Mouse (Mus musculus) urinary bladder, postnatal 10 days (tissue): ENCODE measurements around the gene Ccdc115.
A peak's percentile ranks its signal among the peaks of the same experiment; 100 is the strongest.

Experiments
- DNase-seq: peaks from one replicate; pipeline ENCODE4 v3.0.0; 2022; ENCODE audit warnings: low spot score

Ccdc115 gene

DNA sequence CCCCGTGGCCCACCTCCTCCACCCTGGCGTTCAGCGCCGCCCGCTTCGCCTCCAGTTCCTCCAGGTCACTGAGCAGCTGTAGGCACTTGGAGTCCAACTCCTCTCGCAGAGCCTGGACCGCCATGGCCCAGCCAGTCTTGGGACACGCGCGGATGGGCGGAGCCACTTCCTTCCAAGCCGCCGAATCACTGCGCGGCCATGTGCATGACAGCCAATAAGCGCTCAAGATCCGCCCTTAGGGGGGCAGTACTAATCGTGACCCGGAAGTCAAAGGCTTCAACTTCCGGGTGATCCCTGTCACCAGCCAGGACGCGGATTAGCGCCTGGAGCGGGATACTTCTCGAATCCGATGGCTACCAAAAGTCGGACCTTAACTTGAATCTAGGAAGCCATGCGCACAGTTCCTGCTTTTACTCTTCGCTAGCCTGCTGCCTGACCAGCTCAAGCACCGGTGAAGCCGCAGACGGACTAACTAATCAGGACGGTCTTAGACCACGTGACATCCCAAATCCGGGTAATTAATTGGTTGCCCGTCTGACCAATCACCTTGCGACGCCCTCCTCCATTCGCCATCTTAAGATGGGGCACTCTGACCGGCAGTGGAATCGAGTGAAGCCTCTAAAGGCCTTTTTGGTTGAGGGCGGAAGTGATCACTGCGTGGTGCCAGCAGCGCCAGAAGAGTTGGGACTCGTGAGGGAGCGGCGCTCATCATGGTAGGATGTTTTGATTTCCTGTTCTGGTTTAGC, at the start of gene Ccdc115, which contains the start of gene Imp4:
Ccdc115 (minus strand) TSS at position 458 of the 746 bp plus-strand sequence.
Imp4 (plus strand) TSS at position 637 of the 746 bp plus-strand sequence.
- peak; percentile 64 for DNase-seq

DNA sequence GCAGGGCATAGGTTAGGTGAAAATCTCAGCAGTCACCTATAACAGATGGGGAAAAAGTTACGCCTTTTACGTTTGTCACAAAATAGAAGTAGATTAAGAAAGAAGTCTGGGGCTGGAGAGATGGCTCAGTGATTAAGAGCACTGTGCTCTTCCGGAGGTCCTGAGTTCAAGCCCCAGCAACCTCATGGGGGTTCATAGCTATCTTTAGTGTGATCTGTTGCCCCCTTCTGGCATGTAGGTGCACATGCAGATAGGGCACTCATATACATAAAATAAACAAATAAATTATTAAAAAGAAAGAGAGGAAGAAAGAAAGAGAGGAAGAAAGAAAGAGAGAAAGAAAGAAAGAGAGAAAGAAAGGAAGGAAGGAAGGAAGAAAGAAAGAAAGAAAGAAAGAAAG, 47.9 kb upstream of the Ccdc115 start:
- DNase-seq: no peak

DNA sequence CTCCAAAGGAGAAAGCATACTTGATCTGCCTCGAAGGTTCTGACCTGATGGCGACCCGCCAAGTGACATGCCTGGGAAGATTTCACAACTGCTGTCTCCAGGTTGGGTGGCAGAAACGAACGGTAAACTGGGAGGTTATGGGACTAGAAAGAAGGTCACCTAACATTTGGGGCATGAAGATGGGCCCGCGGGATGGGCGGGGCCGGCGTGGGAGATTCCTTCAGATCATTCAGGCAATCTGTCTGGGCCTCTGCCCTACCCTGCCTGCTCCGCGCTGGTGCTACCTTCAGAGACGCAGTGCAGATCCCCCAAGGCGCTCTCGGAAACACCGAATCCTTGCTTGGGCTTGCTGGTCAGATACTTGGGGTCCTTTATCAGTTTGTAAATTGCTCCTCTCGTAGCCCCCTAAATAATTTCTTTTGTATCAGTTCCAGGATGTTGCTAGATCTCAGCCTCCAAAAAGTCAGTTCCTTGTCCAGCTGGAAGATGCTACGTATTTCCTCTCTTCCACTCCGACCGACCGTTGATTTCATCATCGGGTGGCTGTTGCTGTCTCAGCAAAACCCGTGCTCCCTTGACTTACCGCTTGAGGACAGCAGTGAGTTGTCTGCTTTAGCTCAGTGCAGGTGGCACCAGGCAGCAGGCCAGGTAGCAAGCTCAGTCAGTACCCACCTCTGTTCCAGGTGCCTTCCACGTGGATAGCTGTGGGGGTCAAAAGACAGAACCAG, 46.2 kb upstream of the Ccdc115 start:
- DNase-seq: no peak

DNA sequence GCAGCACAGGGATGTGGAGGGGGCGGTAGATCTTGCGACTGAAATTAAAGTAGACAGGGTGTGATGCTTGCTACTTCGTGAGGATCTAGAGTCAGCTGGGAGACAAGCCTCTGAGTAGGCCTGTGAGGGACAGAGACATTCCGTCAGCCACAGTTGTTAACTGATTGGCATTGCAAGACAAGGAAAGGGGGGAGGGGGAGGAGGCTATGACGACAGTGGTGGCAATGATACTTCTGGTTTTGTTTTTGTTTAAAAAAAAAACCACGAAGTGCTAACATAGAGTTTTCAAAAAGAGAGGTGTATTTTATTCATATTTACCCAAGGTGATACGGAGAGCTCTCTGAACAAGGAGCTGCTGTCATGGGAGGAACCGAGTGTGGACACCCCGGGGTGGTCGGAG, 45.0 kb upstream of the Ccdc115 start:
- no peak for DNase-seq

DNA sequence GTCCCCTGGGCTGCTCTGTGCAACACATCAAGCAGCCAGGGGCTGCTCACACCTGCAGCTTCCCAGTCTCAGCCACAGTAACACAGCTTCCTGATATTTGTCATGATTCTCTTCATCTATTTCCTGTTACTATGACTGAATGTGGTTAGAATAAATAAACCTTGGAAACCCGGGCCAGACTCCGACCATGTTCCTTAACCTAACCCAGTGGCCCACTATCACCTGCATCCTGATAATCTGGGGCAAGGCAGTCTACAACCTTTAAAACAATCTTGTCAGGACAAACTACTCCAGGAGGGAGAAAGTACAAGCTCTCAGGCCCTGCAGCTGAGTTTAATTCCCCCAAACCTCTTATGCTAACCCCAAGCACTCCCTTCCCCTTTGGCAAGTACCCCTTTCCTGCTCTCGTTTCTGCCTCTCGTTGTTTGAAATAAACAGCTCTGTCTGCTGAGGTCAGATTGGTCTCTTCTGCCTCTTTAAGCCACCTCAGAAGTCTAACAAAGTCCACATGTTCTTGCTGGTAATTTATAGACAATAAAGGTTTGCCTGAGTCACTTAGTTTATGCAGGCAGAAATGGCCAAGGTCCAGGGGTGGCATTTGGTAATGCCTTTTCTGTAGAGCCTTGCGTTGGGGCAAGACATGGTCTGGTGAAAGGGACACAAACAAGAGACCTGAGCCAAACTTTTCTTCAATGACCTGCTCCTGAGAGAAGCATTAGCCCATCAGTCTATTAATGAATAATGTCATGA, 42.6 kb upstream of the Ccdc115 start:
- no peak for DNase-seq

DNA sequence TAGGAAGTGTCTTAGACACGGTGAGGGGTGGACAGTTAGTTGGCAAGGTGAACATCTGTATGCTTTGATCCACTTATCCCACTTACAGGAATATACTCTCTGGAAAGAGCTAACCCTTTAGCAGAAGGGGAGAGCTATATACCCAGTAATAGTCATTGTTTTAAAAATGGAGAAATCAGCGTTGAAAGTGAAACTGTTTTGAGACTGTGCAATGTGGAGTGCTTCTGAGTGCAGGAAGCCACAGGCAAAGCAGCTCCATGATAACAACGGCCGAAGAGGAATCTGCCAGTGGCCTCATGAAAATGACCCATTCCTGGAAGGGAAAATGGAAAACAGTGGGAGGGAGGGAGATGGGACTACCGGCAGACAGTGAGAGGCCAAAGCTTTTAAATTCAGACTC, 41.3 kb upstream of the Ccdc115 start:
- DNase-seq: no peak

DNA sequence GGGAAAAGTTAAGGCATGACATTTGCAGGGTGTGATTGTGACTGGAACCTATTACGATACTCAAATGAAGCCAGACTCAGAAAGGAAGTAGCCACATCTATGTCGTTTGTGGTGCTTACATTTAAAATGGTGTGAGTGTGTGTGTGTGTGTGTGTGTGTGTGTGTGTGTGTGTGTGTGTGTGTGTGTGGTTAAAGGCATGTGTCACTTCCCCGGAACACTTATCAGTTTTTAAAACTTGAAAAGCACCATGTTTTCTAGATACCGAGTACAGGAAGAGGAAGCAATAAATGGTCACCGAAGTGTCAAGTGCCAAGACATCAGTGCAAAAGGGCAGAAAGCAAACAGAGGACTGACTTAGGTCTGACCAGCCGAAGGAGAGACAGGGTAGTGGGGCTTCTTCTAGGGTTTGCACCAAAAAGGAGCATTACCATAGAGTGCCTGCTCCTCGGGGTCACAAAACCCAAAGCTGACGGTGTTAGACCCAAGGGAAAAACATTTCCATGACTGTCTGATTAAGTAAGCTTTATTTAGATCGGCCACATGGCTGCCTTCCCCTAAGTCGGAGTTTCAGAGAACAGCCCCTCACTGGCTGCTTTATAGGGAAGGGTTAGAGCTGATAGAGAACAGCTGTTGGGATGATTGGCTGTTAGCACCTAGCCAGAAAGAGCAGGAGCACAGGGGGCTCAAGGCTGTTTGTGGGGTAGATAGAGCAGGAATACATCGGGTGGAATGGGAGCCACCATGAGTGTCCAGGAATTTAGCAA, 39.6 kb upstream of the Ccdc115 start:
- no peak for DNase-seq

DNA sequence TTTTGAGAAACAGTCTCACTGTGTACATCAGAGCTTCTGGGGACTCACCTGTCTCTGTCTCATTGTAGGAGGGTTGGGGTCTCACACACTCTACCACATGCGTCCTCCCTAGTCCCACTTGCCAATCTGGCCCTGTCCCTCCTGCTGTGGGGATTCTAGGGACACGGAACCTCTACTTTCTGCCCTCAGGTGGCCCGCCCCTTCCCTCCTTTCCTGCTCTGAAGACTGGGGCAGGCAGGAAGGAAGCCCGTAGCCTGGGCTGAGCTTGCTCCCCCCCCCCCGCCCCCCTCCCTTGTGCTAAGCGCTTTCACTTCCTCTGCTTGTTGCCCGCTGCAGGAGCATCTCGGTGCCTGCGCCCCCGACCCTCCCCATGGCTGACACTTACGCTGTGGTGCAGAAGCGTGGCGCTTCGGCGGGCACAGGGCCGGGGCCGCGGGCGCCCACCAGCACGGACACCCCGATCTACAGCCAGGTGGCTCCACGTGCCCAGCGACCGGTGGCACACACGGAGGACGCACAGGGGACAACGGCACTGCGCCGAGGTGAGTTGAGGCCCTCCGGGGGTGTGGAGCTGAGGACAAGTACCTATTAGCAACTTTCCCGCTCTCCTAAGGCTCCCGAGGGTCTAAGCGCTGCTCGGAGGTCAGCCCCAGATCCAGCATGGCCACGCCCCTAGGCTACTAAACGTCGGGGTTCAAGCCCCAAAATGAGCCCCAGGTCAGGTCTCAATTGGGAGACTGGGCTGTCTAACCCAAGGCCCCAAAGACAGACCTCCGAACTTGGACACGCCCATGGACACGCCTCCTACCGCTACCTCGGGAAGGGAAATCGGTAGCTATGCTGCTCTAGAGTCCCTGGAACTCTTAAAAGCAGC, 33.2 kb upstream of the Ccdc115 start:
- no peak for DNase-seq

DNA sequence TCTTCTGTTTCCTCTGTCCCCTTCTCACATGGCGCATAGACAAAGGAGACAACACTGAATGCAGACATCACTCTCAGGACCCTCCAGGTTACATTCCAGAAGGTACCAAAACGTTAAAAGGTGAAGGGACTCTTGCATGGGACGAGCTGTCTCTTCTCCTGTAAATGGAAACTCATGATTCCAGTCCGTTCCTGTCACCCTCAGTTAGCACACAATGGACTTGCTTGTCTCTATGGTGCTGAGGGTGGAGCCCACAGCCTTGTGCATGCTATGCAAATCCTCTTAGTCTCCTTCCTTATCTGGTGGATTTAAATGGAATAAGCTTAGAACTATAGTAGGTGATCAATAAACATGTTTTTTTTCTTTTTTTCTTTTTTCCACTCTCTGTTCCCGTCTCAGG, 30.3 kb upstream of the Ccdc115 start:
- DNase-seq: no peak

DNA sequence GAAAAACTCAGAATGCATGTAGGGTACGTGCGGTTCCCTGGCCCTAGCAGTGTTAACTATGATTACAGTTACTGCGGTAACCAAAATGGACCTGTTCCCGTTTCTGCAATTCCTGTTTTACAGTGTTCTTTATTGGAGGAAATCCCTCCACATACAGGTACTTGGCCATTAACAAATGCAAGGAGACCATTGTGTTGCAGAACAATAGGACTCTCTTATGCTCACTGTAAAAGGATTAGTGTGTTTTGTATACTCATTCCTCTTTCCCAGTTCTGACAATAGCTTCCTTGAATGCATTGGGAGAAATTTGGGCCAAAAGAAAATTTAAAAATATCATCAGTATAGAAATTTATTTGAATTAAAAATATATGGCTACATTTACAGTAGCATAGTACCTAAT, 29.0 kb upstream of the Ccdc115 start:
- DNase-seq: no peak

DNA sequence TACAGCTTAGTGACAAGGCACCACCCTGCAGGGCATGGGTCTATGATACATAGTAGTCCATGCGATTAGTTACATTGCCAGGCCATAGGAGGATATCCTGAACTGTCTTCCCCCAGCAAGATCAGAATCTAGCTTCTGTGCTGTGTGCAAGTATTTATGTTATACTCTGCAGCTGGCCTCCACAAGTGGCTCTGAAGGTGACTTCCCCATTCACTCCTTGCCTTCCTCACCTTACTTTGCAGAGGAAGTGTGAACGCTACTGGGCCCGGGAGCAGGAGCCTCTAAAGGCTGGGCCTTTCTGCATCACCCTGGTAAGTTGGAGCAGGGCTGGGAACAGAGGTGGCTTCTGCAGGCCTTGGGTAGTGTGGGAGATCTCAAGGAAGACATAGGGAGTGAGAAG, 28.6 kb upstream of the Ccdc115 start:
- no peak for DNase-seq

DNA sequence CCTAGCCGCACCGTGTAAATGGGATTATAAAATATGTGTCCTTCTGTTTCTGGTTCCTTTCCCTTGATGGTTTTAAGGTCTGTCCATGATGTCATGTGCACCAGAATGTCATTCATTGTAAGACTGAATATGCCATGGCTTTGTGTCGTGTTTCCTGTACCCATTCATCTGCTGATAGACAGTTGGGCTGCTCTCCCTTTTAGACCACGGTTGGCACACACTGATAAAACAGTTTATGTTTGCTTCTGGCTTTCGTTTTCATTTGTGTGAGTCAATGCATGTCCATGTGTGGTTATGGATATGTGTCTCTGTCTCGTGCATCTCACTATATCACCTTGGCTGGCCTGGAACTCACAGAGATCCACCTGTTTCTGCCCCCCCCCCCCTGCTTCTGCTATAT, 26.0 kb upstream of the Ccdc115 start:
- DNase-seq: no peak

DNA sequence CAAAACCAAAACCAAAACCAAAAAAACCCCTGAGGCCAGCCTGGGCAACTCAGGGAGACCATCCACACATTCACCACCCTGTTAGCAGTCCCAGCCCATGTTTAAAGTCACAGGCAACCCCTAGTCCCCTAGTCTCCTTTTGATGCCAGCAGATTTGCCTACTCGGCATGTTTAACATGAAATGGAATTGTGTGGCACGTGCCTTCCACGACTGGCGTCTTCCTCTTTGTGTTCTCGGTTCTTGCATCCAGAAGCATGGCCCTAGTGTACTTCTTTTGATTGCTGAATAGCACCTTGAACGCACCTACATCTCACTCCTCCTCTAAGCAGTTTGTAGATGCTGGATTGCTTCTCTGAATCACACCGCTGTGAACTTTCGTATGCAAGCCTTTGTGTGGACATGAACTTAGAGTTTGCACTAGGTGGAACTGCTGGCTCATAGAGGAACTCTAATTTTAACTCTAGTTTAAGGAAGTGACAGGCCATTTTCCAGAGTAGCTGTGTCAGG, 24.9 kb upstream of the Ccdc115 start:
- no peak for DNase-seq

DNA sequence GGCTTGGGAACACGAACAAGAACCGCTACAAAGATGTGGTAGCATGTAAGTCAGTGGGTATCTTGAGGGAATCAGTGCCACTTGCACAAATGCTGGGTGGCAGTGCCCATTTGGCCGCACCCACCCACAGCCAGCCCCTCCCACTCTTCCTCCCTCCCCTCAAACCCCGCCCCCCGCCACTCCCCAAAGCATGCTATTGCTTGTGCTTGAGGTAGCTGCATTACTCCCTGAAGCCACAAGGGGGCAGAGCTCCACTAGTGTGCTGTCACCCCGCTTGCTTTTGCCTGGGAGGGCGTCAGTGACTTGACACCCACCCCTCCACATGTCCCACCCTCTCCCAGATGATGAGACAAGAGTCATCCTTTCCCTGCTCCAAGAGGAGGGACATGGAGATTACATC, 23.3 kb upstream of the Ccdc115 start:
- DNase-seq: no peak

DNA sequence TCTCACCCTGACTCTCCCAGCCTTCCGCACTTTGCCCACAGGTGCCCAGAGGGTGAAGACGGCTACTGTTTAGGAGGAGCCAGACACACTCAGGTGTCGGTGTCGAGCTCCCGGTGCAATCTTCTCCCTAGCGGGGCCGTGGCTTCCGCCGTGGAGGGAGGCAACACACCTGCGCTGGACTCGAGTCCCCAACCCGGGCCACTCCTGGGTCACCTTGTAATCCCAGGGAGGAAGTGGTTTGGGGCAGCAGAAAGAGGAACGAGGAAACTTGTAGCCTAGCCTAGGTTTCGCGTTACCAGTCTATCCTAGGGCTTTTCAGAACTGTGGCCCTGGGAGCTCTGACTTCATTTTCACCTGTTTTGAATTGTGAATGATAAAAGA, 20.6 kb upstream of the Ccdc115 start:
- no peak for DNase-seq

DNA sequence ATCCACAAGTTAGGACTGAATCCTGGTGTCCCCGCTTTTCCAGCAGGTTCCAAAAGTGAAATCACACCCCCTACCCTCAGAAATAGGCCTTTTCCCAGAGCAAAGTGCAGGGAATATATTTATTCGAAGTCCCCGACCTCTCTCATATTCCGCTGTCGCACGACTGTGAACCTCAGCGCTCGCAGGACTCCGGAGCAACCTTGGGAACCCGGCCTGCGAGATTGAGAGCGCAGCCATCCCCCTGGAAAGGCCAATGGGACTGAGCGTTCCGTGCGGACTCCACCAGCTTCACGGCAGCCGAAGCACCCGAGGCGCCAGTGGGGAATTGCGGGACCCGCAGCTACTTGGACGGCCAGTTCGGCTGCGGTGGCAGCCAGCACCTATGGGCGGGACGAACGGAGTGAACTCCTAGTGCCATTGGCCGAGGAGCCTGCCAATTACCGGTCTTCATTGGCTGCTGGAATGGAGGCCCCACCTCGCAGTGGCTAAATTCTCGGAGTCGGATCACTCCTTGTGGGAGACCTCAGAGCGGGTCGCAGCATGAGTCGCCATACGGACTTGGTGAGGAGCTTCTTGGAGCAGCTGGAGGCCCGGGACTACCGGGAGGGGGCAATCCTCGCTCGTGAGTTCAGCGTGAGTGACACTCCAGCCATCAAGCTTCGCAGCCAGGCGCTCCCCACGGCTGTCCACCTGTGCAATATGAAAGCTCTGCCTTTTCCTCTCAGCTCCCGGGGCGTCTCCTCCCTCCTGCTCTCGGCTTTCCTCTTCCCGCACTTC, 20.0 kb upstream of the Ccdc115 start, which contains the start of gene Ptpn18:
Ptpn18 (plus strand) TSS at position 479 of the 777 bp plus-strand sequence.
- DNase-seq: peak; percentile 61

DNA sequence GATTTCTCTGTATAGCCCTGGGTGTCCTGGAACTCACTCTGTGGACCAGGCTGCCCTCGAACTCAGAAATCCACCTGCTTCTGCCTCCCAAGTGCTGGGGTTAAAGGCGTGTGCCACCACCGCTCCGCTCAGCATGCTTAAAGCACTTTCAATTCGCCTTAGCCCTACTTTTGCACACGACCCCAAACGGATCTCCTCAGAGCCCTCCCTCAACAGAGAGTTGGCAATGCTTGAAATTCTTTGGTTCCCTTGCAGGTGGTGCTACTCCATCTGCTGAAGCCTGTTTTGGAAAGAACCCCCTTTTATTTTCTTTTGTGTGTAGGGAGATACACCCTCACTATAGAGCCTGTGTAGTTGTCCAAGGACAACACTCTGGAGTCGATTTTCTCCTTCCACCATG, 19.0 kb upstream of the Ccdc115 start:
- no peak for DNase-seq

DNA sequence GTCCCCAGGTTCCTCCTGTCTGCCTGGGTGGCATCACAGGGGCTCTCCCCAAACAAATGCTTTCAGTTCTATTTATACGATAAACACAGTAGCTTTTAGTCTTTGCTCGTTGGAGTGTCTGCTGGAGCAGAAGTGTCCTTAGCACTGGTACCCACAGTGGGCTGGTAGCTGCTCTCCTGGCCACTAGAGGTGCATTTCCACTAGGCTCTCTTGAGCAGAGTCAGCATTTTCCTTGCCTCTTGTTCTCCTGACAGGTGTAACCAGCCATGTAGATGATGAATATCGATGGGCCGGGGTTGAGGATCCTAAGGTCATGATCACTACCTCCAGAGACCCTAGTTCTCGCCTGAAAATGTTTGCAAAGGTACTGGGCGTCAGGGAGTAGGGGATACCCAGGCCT, 3.7 kb upstream of the Ccdc115 start:
- no peak for DNase-seq

DNA sequence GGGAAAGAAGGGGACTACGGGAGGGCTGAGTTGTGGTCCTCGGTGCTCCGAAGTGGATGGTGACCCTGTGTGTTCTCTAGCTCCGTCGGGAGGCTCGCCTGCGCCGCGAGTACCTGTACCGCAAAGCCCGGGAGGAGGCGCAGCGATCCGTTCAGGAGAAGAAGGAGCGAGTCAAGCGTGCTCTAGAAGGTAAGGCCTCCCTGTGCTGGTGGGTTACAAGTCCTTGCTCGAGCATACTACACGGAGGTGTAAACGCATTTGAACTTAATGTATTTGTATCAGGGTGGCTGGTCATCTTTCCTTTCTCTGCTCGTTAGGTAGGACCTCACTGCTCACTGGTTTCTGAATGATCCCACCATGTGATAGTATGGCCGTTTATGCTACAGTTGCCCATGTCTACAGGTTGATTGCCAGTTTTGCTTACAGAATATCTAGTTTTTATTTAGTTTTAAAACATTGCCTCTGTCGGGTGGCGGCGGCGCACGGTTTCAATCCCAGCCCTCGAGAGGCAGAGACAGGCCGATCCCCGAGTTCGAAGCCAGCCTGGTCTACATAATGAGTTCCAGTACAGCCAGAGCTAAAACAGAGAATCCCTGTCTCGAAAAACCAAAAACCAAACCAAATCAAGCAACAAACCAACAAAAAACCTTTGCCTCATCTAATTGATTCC, 624 bp upstream of the Ccdc115 start:
- DNase-seq: no peak
